Mouse (Mus musculus) gastrocnemius, adult 2 months (tissue): ENCODE data around the gene Wdr78. TPM values are rescaled to one million over a fixed set of nuclear protein-coding genes. Genes with fewer than 3 reads are reported as not detected.
A peak's percentile ranks its signal among the peaks of the same experiment; 100 is the strongest.

Source experiments
- DNase-seq: peaks from one replicate; pipeline ENCODE4 v3.0.0; 2022
- H3K27ac ChIP-seq: fragments of 200-600 bp; 2 replicates; pipeline ENCODE4 v1.8.1; 2022; ENCODE audit warnings: mild to moderate bottlenecking
- H3K4me3 ChIP-seq: fragments of 200-600 bp; 2 replicates; pipeline ENCODE4 v1.8.1; 2022; ENCODE audit warnings: mild to moderate bottlenecking, moderate library complexity
- CTCF ChIP-seq: fragments of 200-600 bp; IDR thresholded peaks from 2 replicates; pipeline ENCODE4 v1.8.1; 2022; ENCODE audit warnings: antibody characterized with exemption, mild to moderate bottlenecking, moderate library complexity
- intact Hi-C: fragments of 180-260 bp; cut with DNase I; formaldehyde crosslinking; loops from one replicate; pipeline ENCODE4 v1.15.1; 2025
- long read RNA-seq, 2 experiments: library from polyadenylated mRNA; stranded (forward); transcript quantifications; one replicate each; pipeline ENCODE4 v2.0.0; 2021
- total RNA-seq, 2 experiments: library from RNA; stranded (reverse); gene quantifications; 2 replicates each; pipeline ENCODE4 v1.2.3; 2021

Gene Wdr78
- total RNA-seq = under 1 TPM; 0.36 to 0.56 TPM
- long read RNA-seq, experiment 1 = 0 reads
- long read RNA-seq, experiment 2 = 0 reads

DNA sequence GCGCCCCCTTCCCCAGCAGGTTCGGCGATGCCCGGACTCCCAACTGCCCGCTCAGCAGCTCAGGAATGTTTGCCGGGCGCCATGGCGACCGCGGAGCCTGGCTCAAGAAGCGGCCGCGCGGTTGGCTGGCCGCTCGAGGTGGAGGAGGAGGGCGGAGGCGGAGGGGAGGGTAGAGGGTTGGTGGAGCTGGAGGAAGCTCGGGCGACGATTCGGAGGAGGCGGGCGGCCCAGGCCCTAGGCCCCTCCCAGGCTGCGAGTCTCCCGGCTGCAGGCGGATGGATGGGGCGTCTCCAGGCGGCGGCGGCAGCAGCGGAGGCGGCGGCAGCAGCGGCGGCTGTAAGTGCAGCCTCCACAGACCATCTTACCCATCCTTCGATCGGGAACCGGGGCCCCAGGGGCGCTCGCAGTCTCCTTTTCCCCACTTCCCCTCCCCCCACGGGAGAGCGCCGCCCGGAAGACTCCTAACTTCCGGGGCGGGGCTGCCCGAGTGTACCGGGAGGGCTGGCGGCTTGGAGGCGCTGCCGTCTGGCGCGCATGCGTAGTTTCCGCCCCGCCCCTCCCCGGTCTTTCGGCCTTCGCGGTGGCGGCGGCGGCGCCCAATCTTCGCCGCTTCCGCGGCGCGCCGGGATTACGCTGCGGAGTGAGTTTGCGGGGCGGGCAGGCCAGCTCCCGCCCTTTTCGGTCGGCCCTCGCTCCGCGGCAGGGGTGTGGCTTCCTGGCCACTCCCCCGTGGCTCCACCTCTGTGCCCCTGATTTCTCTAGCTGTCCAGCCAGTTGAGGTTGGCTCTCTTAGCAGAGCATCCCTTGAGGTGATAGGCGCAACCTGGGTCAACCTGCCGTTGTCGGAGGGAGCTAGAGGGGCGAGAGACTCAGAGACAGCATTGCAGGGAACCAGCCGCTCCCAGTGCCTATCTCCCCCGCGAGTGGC is at the start of gene Wdr78, which contains the start of gene Mier1:
Gene Wdr78 (minus strand): TSS at position 372 of the 928 bp plus-strand sequence.
Gene Mier1 (plus strand): TSS at position 207 of the 928 bp plus-strand sequence.
- TF ChIP-seq CTCF = no peak
- peak within 1 kb of the TSS; percentile 94 for H3K27ac ChIP-seq
- peak; percentile 98 for DNase-seq
- intact Hi-C loops = loop anchor here (1.0 kb wide), 1 partner anchor 199 kb away; the partner anchor contains the start of gene Oma1
- peak within 1 kb of the TSS; percentile 92 for H3K4me3 ChIP-seq

DNA sequence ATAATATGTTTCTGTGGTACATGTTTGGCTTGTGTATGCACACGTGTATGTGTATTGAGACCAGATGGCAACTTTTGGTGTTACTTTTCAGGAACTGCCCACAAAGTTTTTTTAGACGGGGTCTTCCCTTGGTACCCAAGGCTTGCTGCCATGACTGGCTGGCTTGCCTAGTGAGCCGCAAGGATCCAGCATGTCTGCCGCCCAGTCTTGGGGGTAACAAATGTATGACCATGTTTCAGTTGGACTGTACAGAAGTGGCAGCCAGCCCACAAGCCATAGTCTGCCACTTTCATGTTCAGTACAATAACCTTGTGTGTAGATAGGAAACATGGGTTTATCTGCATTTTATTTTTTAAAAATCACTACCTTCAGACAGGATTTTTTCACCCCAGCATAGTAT is 44.4 kb upstream of the Wdr78 start:
- intact Hi-C loops = no loop called here
- Histone ChIP-seq H3K4me3 (no peak overlapping the region), H3K27ac (no peak overlapping the region)
- TF ChIP-seq CTCF = no peak
- DNase-seq = no peak

DNA sequence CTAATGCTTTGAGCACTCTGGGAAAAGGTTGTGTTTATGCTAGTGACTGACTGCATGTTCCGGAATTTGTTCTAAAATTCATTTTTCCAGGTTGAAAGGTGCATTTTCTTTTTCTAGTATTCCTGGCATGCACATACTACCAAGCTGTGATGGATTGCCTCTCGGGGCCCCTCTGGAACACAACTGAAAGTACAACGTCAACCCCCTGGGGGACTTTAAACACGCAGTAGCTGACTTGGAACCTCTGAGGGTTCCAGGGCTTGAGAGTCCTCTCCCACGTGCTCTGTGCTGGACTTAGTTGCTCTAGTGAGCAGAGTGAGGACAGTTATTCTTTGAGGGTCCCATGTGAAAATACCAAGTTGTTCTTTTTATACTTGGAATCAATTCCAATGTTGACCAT is 37.6 kb upstream of the Wdr78 start:
- intact Hi-C loops = no loop called here

DNA sequence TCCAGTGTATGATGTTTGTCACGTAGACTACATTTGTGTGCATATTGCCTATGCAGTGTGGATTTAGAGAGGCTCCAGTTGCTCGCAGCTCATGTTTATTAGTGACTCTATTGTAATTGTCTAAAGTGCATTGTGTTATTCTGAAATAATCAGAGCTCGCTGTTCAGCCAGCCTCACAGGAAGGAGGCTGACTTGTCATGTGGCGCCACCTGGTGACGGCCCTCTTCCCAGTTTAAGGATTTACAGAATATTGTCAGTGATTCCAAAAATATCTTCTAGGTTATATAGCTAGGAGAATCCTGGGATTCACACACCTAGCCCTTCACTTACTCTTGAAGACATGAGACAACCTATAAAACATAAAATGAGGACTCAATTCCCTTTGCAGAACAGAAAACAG is 32.0 kb upstream of the Wdr78 start:
- no peak overlapping the region for H3K4me3 ChIP-seq
- intact Hi-C loops = loop anchor here (1.0 to 10.0 kb wide), 2 partner anchors 159 to 198 kb away; no protein-coding TSS in a partner anchor
- DNase-seq = peak; percentile 84
- TF ChIP-seq CTCF = peak; percentile 94
- no peak overlapping the region for H3K27ac ChIP-seq

More for the DNA sequence above, 37.6 kb upstream of the Wdr78 start:
- no peak for DNase-seq
- H3K27ac ChIP-seq = no peak overlapping the region
- TF ChIP-seq CTCF = no peak
- H3K4me3 ChIP-seq = no peak overlapping the region

DNA sequence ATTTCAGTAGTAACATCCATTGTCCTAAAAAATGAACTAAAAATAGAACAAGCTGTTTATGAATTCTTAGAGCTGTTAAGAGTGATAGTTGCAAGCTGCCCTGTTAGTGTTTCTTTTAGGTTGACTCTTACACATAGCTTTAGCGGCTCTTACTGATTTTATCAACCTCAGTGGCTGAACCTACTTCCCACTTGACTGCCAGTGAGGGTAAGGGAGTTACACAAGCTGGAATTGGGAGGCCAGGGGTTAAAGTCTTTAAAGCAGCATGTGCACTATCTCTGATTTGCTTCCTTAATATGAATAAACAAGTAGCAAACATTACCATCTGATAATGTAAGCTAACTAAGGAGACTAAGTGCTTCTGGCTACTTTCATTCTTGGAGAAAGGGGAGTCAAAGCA is 22.6 kb upstream of the Wdr78 start:
- TF ChIP-seq CTCF = no peak
- no peak overlapping the region for H3K27ac ChIP-seq
- DNase-seq = no peak
- no peak overlapping the region for H3K4me3 ChIP-seq
- intact Hi-C loops = no loop called here

DNA sequence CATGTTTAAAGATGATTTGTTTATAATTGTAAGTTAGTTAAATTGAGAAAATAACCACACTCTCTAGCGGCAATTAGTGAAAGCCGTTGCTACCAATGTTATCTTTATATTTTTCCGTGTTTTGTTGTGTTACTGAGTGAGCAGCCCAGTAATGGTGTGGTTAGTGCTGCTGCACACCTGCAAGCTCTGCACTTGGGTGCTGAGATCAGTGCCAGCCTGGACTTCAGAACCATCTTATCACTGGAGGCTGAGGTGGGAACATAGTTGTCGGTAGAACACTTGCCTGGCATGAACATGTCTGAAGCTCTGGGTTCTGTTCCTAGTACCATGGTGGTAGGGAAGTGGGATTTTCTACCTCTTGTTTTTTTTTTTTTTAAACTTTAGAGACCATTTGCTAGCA is 12.2 kb upstream of the Wdr78 start:
- H3K4me3 ChIP-seq = no peak overlapping the region
- intact Hi-C loops = no loop called here
- H3K27ac ChIP-seq = no peak overlapping the region
- no peak for DNase-seq
- no peak for TF ChIP-seq CTCF

DNA sequence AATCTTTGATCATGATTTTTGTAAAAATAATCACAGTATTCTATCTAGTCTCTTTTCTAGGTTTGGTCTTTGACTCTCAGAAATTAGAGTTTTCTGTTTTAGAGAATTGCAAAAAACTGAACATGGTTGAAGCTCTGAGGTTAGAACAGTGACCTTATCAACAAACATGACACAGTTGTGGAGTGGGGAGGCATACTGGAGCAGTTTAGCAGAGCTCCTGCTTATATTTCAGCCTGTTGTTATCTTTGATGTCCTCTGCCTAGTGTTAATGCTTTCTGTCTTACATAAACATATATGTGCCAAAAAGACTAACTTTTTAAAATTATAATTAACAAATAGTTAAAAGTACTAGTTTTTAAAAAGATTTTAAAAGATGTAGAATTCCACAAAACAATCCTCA is 9.3 kb upstream of the Wdr78 start:
- intact Hi-C loops = no loop called here
- Histone ChIP-seq H3K4me3 (no peak overlapping the region), H3K27ac (no peak overlapping the region)
- DNase-seq = no peak
- no peak for TF ChIP-seq CTCF

DNA sequence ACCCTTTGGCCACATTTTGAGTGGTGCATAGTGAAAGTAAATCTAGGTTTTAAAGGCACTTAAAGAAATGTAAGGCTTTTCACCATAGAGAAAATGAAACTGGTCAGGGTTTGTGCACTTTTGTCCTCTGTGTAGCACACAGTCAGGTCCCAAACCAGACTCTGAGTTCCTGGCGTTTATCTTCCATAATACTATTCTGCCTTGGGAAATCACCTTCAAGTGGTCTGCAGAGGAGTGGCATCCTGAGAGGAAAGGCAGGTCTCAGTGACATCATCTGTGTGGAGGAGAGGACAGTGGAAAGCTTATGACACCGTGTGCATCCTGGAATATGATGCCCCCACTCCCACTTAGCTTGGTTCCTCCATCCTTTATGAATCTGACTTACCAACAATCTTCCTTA is 8.7 kb upstream of the Wdr78 start:
- no peak for DNase-seq
- no peak for TF ChIP-seq CTCF
- peak overlapping the region; percentile 18 for H3K4me3 ChIP-seq
- peak overlapping the region; percentile 13; the same call in 1 of the 2 replicates for H3K27ac ChIP-seq
- intact Hi-C loops = no loop called here

DNA sequence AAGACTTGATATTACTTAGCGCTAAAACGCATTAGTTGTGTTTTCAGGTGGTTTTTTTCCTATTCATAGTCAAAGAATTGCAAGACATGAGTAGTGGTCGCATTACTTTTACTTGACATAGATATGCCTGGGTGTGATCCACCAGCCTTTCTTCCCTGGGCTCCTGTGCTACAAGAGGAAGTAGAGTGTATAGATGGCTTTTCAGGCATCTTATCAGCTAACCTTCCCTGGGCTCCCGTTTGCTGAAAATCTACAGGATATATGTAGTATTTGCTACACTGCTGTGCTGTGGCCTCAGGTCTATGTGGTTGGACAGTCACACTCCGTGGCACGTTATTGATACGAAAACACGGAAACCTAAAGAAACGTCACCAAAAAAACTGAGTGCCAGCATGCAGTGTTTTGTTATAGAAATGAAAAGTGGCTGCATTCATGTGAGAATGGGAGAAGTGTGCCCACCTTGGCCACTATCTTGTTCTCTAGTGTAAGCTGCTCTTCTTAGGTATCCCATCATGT is 6.6 kb upstream of the Wdr78 start:
- H3K4me3 ChIP-seq = peak overlapping the region; percentile 92
- H3K27ac ChIP-seq = peak overlapping the region; percentile 98
- intact Hi-C loops = no loop called here
- no peak for TF ChIP-seq CTCF
- no peak for DNase-seq

DNA sequence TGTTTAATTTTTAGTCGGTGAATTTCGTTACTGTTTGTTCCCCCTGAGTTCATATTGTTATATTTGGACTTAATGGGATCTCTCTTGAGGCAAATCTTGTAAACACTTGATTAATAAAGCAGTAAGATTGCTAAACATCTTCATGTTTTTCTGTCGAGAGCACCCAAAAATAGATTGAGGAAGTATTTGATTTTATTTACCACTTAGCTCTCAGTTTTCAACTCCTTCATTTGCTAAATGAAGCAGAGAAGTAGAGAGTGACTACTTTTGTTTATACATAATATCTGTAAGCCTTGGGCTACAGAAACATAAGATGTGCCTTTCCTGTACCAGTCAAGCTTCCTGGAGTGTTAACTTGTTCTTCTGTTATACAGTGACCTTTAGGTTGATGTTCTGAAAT is 6.0 kb upstream of the Wdr78 start:
- no peak for DNase-seq
- TF ChIP-seq CTCF = no peak
- intact Hi-C loops = no loop called here
- Histone ChIP-seq H3K4me3 (peak overlapping the region; percentile 92), H3K27ac (peak overlapping the region; percentile 98)

DNA sequence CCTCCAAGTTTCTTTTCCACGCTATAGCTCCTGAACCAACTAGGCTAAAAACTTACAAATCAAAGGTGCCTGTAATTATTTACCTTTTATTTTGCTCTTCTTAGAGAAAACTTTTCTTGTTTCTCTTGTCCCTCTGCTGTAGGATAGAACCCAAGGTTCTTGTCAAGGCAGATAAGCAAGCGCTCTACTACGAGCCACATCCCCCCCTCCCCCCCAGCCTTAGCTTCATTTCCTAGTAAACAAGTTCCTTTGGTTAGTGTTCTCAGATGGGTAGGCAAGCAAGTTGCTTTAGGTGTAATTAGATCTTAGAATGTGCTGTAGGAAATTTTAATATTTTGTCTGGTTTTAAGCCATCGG is 5.7 kb upstream of the Wdr78 start:
- no peak for TF ChIP-seq CTCF
- no peak for DNase-seq
- peak overlapping the region; percentile 92 for H3K4me3 ChIP-seq
- H3K27ac ChIP-seq = peak overlapping the region; percentile 98
- intact Hi-C loops = no loop called here

DNA sequence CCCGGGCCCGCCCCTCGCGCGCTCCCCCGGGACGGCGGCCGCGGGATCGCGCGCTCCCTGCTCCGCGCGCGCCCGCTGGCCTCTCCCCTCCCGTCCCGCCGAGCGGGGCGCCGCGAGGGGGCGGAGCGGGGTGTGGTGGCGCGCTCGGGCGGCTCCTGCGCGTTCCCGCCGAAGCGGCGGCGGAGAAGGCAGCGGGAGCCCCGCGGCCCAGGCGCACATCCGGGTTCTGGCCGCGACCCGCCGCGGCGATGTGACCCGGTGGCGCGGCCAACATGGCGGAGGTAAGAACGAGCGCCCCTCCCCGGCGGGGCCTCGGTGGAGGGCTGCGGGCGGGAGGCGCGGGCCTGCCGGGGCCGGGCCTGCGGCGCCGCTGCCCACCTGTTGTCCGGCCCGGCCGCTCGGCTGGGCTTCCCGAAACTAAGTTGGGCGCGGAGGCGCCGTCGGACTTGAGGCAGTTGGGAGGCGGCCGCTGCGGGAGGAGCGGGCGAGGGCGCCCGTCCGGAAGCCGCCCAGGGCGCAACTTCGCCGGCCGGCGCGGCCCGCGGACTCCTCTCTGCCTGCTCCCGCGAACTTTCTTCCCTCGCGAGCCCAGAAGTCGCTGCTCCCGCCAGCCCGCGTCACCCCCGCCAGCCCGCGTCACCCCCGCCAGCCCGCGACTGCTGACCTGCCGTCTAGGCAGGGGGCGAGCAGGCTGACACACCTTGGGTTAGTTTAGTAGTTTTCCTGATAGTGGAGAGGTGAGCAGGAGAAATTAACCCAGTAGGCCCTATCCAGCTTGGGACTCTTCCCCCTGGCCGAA is 5.1 kb upstream of the Wdr78 start:
- intact Hi-C loops = no loop called here
- 0 out of 2 replicates have a peak, but pooled peaks have one; percentile 16 for TF ChIP-seq CTCF
- H3K4me3 ChIP-seq = peak overlapping the region; percentile 92
- H3K27ac ChIP-seq = peak overlapping the region; percentile 98
- DNase-seq = peak; percentile 93

DNA sequence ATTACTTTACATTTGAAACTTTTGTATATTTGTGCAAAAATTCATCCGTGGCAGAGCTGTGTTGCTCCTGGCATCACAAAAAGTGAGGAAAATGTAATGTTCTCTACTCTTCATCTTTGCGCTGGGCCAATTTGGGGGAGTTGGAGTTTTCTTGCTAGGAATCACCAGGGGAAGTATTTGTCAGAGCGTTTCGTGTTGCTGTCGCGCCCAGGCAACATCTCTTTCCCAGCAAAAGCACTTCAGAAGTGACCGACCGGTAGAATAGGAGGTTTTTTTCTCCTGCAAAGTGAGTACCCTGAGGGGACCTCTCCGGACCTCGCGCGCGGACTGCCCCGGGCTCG is 4.5 kb upstream of the Wdr78 start:
- intact Hi-C loops = no loop called here

More for the DNA sequence above, 4.5 kb upstream of the Wdr78 start:
- peak overlapping the region; percentile 98 for H3K27ac ChIP-seq
- DNase-seq = no peak
- TF ChIP-seq CTCF = no peak
- peak overlapping the region; percentile 92 for H3K4me3 ChIP-seq
